Mouse (Mus musculus): ENCODE measurements around the gene Ano6.

DNA sequence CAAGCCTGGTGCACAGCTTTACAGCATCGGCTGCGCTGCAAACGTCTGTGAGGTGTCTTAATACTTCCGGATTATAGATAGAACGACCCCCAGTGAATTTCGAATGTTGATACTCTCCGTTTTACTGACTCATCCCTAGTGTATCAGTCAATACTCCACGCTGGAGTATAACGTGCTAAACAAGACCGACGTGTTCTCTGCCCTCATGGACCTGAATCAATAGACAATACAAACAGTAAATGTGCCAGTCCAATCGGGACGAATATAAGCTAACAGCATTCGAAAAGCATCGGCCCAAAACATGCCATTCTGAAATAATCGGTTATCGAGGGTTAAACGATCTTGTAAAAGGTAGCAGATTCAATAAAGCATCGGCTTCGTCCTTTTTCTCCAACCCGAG is 40.6 kb upstream of the Ano6 start:
- TF ChIP-seq CTCF (IDR thresholded peaks at IDR 0.05; ENCODE audit: extremely low read depth, insufficient read depth, insufficient read length, insufficient replicate concordance) (no peak), POLR2A (IDR thresholded peaks at IDR 0.05; ENCODE audit: low read depth, low read length) (no peak)

Measured in spleen, adult 2 months (tissue).